Mouse (Mus musculus): ENCODE measurements around the gene Morn3. TPM values are rescaled to one million over a fixed set of nuclear protein-coding genes. Genes with fewer than 3 reads are reported as not detected.

The Morn3 gene
- total RNA-seq, 4 experiments from 2014 or later = not detected

- DNase-seq (ENCODE audit: low spot score in 2 of 2) = peak; percentile 46 to 67
These were observed 14.0 kb upstream of the Morn3 start for GRCm38 (mm10) chr5:123060706-123061401.

GRCm38 (mm10) chr5:123059757-123060520 lies 13.1 kb upstream of the Morn3 start:
- DNase-seq (ENCODE audit: low spot score in 2 of 2) = peak; percentile 55 to 67

- no peak for DNase-seq (ENCODE audit: low spot score in 2 of 2)
These were observed 11.7 kb upstream of the Morn3 start for GRCm38 (mm10) chr5:123058251-123059102.

GRCm38 (mm10) chr5:123057366-123058250 lies 10.8 kb upstream of the Morn3 start:
- peak; percentile 95 to 98 for DNase-seq (ENCODE audit: low spot score in 2 of 2)

GRCm38 (mm10) chr5:123051736-123052135 lies 4.9 kb upstream of the Morn3 start:
- no peak for DNase-seq (ENCODE audit: low spot score in 2 of 2)

GRCm38 (mm10) chr5:123050918-123051317 lies 4.1 kb upstream of the Morn3 start:
- peak; percentile 71 to 76 for DNase-seq (ENCODE audit: low spot score in 2 of 2)

- DNase-seq (ENCODE audit: low spot score in 2 of 2) = no peak
These were observed 2.5 kb upstream of the Morn3 start for GRCm38 (mm10) chr5:123049271-123049670.

GRCm38 (mm10) chr5:123045561-123046295 lies 1.1 kb downstream of the Morn3 start:
- peak; percentile 59 to 61 for DNase-seq (ENCODE audit: low spot score in 2 of 2)

- DNase-seq (ENCODE audit: low spot score in 2 of 2) = no peak
These were observed 3.0 kb downstream of the Morn3 start for GRCm38 (mm10) chr5:123043856-123044255.

- DNase-seq (ENCODE audit: low spot score in 2 of 2) = no peak
These were observed 6.0 kb downstream of the Morn3 start for GRCm38 (mm10) chr5:123040796-123041195.

GRCm38 (mm10) chr5:123039120-123039752 lies 7.6 kb downstream of the Morn3 start:
- peak; percentile 74 to 79 for DNase-seq (ENCODE audit: low spot score in 2 of 2)

GRCm38 (mm10) chr5:123038115-123038514 lies 8.7 kb downstream of the Morn3 start:
- no peak for DNase-seq (ENCODE audit: low spot score in 2 of 2)

GRCm38 (mm10) chr5:123035564-123035963 lies 11.3 kb downstream of the Morn3 start:
- no peak for DNase-seq (ENCODE audit: low spot score in 2 of 2)

- DNase-seq (ENCODE audit: low spot score in 2 of 2) = no peak
These were observed 11.7 kb downstream of the Morn3 start for GRCm38 (mm10) chr5:123035089-123035488.

GRCm38 (mm10) chr5:123033646-123034160 lies 13.1 kb downstream of the Morn3 start:
- no peak for DNase-seq (ENCODE audit: low spot score in 2 of 2)

GRCm38 (mm10) chr5:123031312-123031711 lies 15.5 kb downstream of the Morn3 start:
- DNase-seq (ENCODE audit: low spot score in 2 of 2) = no peak

- no peak for DNase-seq (ENCODE audit: low spot score in 2 of 2)
These were observed 17.1 kb downstream of the Morn3 start for GRCm38 (mm10) chr5:123029729-123030128.

- DNase-seq (ENCODE audit: low spot score in 2 of 2) = no peak
These were observed 19.4 kb downstream of the Morn3 start for GRCm38 (mm10) chr5:123027436-123027835.

- no peak for DNase-seq (ENCODE audit: low spot score in 2 of 2)
These were observed 20.4 kb downstream of the Morn3 start for GRCm38 (mm10) chr5:123026414-123026813.

Measured in gastrocnemius, adult 8-10 months (tissue).